Comparison of ENCODE assay signal across 8 mouse cellular contexts in genomic region chr6:13607621-13608493, GRCm38 (mm10). TPM values are rescaled to one million over a fixed set of nuclear protein-coding genes. Genes with fewer than 3 reads are reported as not detected.
DNase-seq lines count a peak whose midpoint lies in the region; ATAC-seq and TF ChIP-seq lines count a peak whose summit lies in the region.

Gene Tmem168, minus strand, starts transcription at chr6:13608100.

- no peaks in the 10 kb centered on the region; the same call in 1 of the 2 replicates for H3K36me3 ChIP-seq in ES-E14 (ENCODE audit: control insufficient read depth, insufficient read depth, low read length, poor library complexity, severe bottlenecking)
- no peaks in the 10 kb centered on the region for H3K36me3 ChIP-seq in forebrain, embryonic 15.5 days
- H3K36me3 ChIP-seq in neural tube, embryonic 14.5 days (ENCODE audit: control insufficient read depth, insufficient read depth, low read length): no peaks in the 10 kb centered on the region
- H3K36me3 ChIP-seq in testis, adult 2 months (ENCODE audit: control insufficient read depth, insufficient read depth, low read length): no peaks in the 10 kb centered on the region

- peak; percentile 96 for ATAC-seq in forebrain, embryonic 15.5 days (replicated peaks)
- ATAC-seq in neural tube, embryonic 14.5 days (ENCODE audit: low read depth): peak; percentile 95

- H3K27me3 ChIP-seq in forebrain, embryonic 15.5 days: no peaks in the 10 kb centered on the region
- no peaks in the 10 kb centered on the region; the same call in 1 of the 2 replicates for H3K27me3 ChIP-seq in neural tube, embryonic 14.5 days (ENCODE audit: control insufficient read depth, insufficient read depth, low read length)
- no peaks in the 10 kb centered on the region for H3K27me3 ChIP-seq in testis, adult 2 months (ENCODE audit: control insufficient read depth, insufficient read depth, low read length)

- peak within 1 kb of the TSS; percentile 63 for H3K4me2 ChIP-seq in forebrain, embryonic 15.5 days (replicated peaks)
- H3K4me2 ChIP-seq in neural tube, embryonic 14.5 days (ENCODE audit: low read depth, low read length): peak within 1 kb of the TSS; percentile 71

- peaks cover 2 to 5% of the 10 kb centered on the region in 2 experiments; a peak in 2 of 4 replicates for H3K4me1 ChIP-seq in ES-E14 (ENCODE audit: control insufficient read depth in 2 of 2, insufficient read depth in 2 of 2, low read length in 2 of 2, poor library complexity in 1 of 2)
- peaks cover 17% of the 10 kb centered on the region for H3K4me1 ChIP-seq in forebrain, embryonic 15.5 days
- H3K4me1 ChIP-seq in neural tube, embryonic 14.5 days (ENCODE audit: control insufficient read depth, insufficient read depth, low read length): peaks cover 8% of the 10 kb centered on the region; the same call in 1 of the 2 replicates
- no peaks in the 10 kb centered on the region; the same call in 1 of the 2 replicates for H3K4me1 ChIP-seq in testis, adult 2 months (ENCODE audit: control insufficient read depth, insufficient read depth, low read length)

- no peaks in the 10 kb centered on the region for H3K9me3 ChIP-seq in ES-E14 (ENCODE audit: control insufficient read depth, insufficient read depth, low read depth, low read length)
- no peaks in the 10 kb centered on the region for H3K9me3 ChIP-seq in forebrain, embryonic 15.5 days
- H3K9me3 ChIP-seq in neural tube, embryonic 14.5 days (ENCODE audit: control insufficient read depth, low read length): no peaks in the 10 kb centered on the region

- peak; percentile 95 for TF ChIP-seq POLR2A in testis, adult 2 months (IDR thresholded peaks at IDR 0.05; ENCODE audit: control insufficient read depth, low read depth, low read length)

- in situ Hi-C loops in ES-E14 (cut with MboI; ENCODE audit: low sequenced_read_pairs in 2 of 2, unreplicated experiment in 2 of 2): no loop called here

- DNase-seq in ES-E14 (ENCODE audit: low read depth, low spot score): peak; percentile 65
- peak; percentile 92 for DNase-seq in cerebellum, adult 11-12 months
- DNase-seq in heart, postnatal 14 days: peak; percentile 94 to 96
- DNase-seq in layer of hippocampus, adult 18-20 months (ENCODE audit: low spot score in 2 of 2): peak; percentile 92 to 96
- peak; percentile 94 for DNase-seq in lung, adult 18-20 months

- intact Hi-C loops in heart, postnatal 14 days (cut with DNase I): loop anchor here (2.0 to 5.0 kb wide), 2 partner anchors 71 to 264 kb away; partner anchors contain the start of gene 2610001J05Rik

- peak within 1 kb of the TSS; percentile 95 for H3K9ac ChIP-seq in ES-E14 (ENCODE audit: insufficient read depth, low read depth, low read length, poor library complexity, severe bottlenecking)
- peak within 1 kb of the TSS; percentile 72 for H3K9ac ChIP-seq in forebrain, embryonic 15.5 days (replicated peaks)
- H3K9ac ChIP-seq in neural tube, embryonic 14.5 days (replicated peaks; ENCODE audit: low read depth, low read length): peak within 1 kb of the TSS; percentile 82

- H3K27ac ChIP-seq in ES-E14 (ENCODE audit: insufficient read depth, low read depth, low read length, poor library complexity, severe bottlenecking): peak within 1 kb of the TSS; percentile 81
- H3K27ac ChIP-seq in forebrain, embryonic 15.5 days (replicated peaks): peak within 1 kb of the TSS; percentile 87
- H3K27ac ChIP-seq in neural tube, embryonic 14.5 days (ENCODE audit: low read depth, low read length): peak within 1 kb of the TSS; percentile 90
- H3K27ac ChIP-seq in testis, adult 2 months (ENCODE audit: control insufficient read depth, insufficient read depth, low read depth, low read length): peak within 1 kb of the TSS; percentile 96

- peak within 1 kb of the TSS; percentile 84 to 93 for H3K4me3 ChIP-seq in ES-E14 (ENCODE audit: insufficient read depth in 1 of 2, low read depth in 1 of 2, low read length in 2 of 2, poor library complexity in 1 of 2, severe bottlenecking in 1 of 2)
- H3K4me3 ChIP-seq in forebrain, embryonic 15.5 days: peak within 1 kb of the TSS; percentile 84
- peak within 1 kb of the TSS; percentile 83 for H3K4me3 ChIP-seq in neural tube, embryonic 14.5 days (ENCODE audit: low read depth, low read length)
- H3K4me3 ChIP-seq in testis, adult 2 months (ENCODE audit: control insufficient read depth, low read depth, low read length): peak within 1 kb of the TSS; percentile 97

- TF ChIP-seq CTCF in testis, adult 2 months (IDR thresholded peaks at IDR 0.05; ENCODE audit: control insufficient read depth, insufficient read depth, insufficient replicate concordance, low read depth, low read length): no peak

- WGBS in forebrain, embryonic 15.5 days: 2% methylated on average over 70 of the region's 71 CpGs
- 2% methylated on average over 63 of the region's 71 CpGs for WGBS in neural tube, embryonic 14.5 days

TF ChIP-seq in ES-E14, 5 proteins besides CTCF, POLR2A, EP300 and RAD21:
- TF ChIP-seq HCFC1 (IDR thresholded peaks at IDR 0.05; ENCODE audit: borderline replicate concordance, insufficient read depth, low read length): peak; percentile 72; the same call in 1 of the 2 replicates
- no peak for TF ChIP-seq CHD2 (IDR thresholded peaks at IDR 0.05; ENCODE audit: low read depth, low read length)
- TF ChIP-seq ZNF384 (IDR thresholded peaks at IDR 0.05; ENCODE audit: low read depth, low read length): no peak
- TF ChIP-seq ZC3H11A (IDR thresholded peaks at IDR 0.05; ENCODE audit: borderline replicate concordance, low read depth, low read length): 0 out of 2 replicates have a peak, but pooled peaks have one; percentile 5
- TF ChIP-seq MAFK (IDR thresholded peaks at IDR 0.05; ENCODE audit: insufficient read depth, low read depth, low read length): no peak

RNA-seq across cellular contexts. Expression of gene Tmem168, which starts in this region (rescaled TPM):
- total RNA-seq in ES-E14 (2012; rRNA removed): 29.9 and 37.7 TPM in 2 replicates
- 26.7 and 28.2 TPM in 2 replicates for polyA plus RNA-seq in forebrain, embryonic 15.5 days (2015; fragmentation: Nextera tagmentation; extraction: Ambion mirVana)
- 10 to 100 TPM; 19.8 to 21.0 TPM for total RNA-seq in heart, postnatal 14 days (2021)
- 10 to 100 TPM; 16.2 to 21.7 TPM for total RNA-seq in layer of hippocampus, adult 18-20 months (2021)
- 25.0 and 28.9 TPM in 2 replicates for polyA plus RNA-seq in neural tube, embryonic 14.5 days (2014; fragmentation: Nextera tagmentation; extraction: Ambion mirVana)
- 4.4 and 5.0 TPM in 2 replicates for polyA plus RNA-seq in testis, adult 2 months (2012; rRNA removed)

Comparison
In these comparisons a context has a peak if more than half of its experiments do, and no peak if none do; other contexts are left out.
1. Peak in every context shown above with its lines: DNase-seq, ATAC-seq, H3K4me3 ChIP-seq and H3K27ac ChIP-seq.